Mouse (Mus musculus) layer of hippocampus, postnatal 10 days (tissue): ENCODE results near the gene Nova2. TPM values are rescaled to one million over a fixed set of nuclear protein-coding genes. Genes with fewer than 3 reads are reported as not detected.

Experiments
- DNase-seq, 2 experiments: peaks; one replicate each; pipeline ENCODE4 v3.0.0; 2021; ENCODE audit warnings: low spot score in 2 of 2
- total RNA-seq, 2 experiments: library from RNA; stranded (reverse); gene quantifications; 2 replicates each; pipeline ENCODE4 v1.2.3; 2021

The Nova2 gene
- total RNA-seq, 2 experiments from 2014 or later = 106 to 112 TPM

DNA sequence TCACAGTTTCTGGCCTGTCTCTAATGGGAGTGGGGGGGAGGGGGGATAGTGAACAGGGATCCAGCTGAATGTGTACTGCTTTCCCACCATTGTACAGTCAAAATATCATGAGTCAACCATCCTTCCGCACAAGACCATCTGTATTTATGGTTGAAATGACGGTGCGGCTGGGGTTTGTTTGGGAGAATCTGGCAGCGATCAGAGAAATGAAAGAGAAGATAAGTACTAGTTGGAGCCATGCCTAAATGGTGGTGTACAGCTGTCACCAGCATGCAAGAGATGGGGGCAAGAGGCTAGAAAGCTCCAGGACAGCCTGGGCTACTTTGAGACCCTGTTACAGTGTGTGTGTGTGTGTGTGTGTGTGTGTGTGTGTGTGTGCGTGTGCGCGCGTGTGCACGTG, 52.7 kb downstream of the Nova2 start:
- no peak for DNase-seq

DNA sequence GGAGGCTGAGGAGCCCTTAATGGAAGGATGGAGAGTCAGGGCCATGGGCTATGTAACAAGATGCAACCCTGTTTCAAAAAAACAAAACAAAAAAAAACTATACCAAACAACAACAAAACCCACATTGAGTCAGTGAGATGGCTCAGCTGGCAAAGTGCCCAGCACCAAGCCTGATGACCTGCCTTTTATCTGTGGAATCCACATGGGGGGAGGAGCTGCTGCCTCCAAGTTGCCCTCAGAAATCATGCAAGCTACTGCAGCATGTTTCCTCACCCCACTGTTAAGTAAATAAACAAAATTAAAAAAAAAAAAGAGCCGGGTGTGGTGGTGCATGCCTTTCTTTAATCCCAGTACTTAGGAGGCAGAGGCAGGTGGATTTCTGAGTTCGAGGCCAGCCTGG, 60.8 kb downstream of the Nova2 start:
- DNase-seq = no peak

DNA sequence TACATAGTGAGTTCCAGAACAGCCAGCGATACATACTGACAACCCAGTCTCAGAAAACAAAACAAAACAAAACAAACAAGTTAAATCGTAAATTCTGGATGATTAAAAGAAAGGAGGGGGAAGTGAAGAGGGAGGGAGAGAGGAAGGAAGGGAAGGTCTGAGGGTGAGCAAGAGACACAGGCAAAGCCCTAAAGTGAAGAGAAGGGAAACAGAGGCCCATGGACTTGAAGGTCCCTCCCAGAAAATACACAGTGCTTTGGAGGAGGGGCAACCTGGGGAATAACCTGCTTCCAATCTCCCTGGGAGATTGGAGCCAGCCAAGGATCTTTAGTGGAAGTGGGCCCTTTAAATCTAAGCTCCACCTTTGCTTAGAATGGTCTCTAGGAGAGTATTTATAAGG, 61.4 kb downstream of the Nova2 start, which contains the start of gene Nanos2:
Gene Nanos2 (plus strand): TSS at position 301 of the 400 bp plus-strand sequence.
- no peak for DNase-seq

DNA sequence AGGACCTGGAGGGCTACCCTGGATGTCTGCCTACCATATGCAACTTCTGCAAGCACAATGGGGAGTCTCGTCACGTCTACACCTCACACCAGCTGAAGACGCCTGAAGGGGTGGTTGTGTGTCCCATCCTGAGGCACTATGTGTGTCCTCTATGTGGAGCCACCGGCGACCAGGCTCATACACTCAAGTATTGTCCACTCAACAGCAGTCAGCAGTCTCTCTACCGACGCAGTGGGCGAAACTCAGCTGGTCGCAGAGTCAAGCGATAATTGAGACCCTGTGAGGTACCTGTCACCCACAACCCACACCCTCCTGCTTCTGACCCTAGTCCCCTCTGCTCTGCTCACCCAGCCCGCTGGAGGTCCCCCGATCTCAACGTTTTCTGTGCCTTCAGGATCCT, 62.1 kb downstream of the Nova2 start:
- no peak for DNase-seq

DNA sequence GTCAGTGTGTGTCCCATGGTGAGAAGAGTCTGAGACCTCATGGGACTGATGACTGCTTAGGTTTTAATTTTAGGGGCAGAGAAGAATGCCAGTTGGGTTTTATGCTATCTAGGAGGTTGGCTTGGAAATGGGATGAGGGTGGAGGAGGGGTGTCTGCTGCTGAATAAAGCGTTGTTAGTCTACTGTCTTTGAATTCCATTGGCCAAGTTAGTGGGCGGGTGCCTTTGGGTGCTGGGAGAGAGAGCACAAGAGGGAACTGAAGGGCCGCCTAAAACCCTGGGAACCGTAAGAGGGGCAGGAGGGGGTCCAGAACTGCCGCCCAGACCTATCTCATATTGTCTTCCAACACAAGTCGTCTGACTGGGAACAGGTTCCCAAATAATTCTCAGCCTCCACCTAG, 63.1 kb downstream of the Nova2 start:
- no peak for DNase-seq

DNA sequence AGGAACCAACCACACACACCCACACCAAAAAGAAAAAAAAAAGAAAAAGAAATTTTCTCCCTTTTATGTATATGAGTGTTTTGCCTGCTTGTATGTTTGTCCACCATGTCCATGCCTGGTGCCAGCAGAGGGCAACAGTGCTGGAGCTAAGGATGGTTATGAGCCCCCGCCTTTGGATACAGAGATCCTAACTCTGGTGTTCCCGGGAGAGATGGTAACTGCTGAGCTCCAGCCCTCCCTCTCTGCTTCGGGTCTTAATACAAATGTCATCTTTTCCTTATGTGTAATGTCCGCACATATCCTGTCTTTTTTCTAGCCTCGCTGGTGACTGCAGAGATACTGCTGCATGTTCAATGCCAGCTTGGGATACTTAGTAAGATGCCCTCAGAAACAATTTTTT, 64.3 kb downstream of the Nova2 start:
- DNase-seq = peak in 1 of 2 experiments; percentile 57

DNA sequence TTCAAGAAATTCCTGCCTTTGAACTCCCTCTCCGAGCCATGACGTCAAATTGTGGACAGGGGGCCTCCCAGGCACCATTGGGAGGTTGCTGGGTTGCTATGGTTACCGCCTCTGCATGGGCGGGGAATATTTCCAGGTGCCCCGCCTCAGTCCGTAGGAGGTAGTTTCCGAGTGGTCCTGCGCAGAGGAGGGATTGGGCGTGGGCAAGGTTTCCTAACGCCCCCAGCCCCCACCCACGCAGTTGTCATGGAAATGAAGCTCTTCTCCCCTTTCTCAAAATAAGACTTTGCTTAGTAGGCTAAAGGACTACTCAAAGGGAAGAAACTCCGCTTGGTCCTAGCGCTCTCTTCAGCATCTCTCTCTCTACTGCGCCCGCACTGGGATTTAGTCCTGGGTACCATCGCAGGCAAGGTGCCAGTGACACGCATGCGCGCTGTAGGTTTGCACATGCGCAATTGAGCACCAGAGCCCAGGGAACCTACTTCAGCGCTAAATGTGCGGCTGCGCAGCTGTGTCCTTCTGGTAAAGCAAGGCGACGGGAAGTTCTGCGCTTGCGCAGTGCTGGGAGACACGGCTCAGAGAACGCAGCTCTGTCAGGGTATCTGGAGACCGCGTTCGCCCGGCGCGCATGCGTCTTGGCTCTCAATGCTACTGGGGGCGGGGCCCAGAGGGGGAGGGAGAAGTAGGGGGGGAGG, 65.1 kb downstream of the Nova2 start, which contains the start of gene Mypop:
Gene Mypop (plus strand): TSS at position 645 of the 695 bp plus-strand sequence.
- peak; percentile 99 to 100 for DNase-seq

DNA sequence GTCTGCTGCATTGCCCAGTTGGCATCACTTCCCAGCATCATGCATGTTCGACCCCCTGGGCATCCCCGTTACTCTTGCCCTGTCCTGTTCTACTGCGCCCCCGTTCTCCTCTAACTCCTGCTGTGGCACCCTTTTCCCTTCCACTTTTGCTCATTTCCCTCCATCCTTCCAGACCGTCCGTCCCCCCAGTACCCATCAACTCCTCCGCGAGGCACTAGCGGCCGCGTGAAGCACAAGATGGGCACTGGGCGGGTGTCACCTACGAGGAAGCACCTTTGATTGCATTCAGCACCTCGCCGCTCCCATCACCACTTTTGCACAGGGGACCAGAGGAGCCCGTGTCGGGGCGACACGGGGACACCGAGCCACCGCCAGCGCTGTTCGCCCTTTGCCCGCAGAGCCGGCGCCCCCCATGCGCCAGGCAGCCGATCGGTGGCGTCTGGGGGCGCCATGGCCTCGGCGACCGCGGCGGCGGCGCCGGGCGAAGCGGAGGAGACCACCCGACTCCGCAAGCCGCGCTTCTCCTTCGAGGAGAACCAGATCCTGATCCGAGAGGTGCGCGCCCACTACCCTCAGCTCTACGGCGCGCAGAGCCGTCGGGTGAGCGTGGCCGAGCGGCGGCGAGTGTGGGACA, 66.1 kb downstream of the Nova2 start:
- peak in 1 of 2 experiments; percentile 58 for DNase-seq

DNA sequence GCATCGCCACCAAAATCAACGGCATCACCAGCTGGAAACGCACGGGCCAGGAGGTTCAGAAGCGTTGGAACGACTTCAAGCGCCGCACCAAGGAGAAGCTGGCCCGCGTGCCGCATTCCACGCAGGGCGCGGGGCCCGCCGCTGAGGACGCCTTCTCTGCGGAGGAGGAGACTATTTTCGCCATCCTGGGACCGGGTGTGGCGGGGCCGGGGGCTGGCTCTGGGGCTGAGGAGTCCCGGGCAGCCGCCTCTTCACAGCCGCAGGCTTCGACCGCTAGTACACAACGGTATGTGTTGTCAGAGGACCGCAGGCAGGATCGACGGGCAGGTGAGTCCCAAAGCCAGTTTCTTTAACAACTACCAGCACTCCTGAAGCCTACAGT, 66.6 kb downstream of the Nova2 start:
- DNase-seq = peak in 1 of 2 experiments; percentile 59

DNA sequence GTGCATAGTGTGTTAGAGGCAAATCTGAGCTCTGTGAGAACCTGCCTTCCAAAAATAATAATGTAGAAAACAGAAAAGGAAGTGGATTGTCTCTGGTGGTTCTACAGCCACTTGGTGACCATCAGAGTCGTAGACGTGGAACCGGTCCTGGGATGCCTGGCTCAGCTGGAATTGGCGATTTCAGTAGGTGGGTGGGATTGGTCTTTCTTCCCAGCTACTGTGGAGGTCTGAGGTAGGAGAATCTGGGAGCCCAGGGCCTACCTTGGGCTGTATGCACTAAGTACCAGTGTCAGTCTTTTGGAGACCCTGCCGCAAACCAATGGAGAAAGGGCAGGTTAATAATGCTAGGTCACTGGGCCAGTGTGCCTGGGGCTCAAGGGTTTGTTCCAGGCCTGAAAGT, 67.3 kb downstream of the Nova2 start:
- DNase-seq = no peak

DNA sequence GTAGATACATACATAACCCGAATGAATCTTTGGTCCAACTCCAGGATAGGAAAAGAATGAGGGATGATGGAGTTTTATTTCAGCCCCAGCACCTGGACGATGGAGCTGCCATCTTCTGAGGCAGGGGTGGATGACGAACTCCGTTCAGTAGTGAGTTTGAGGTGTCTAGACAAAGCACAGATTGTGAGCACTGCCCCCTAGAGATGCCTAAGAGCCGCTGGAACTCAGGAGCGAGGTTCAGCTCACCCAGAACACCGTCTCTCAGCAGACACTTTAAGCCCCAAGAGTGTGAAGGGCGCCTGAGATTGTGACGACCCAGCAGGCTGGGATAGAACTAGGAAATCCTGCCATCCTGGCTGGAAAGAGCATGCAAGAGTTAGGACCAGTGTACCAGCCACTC, 73.1 kb downstream of the Nova2 start:
- DNase-seq = no peak

DNA sequence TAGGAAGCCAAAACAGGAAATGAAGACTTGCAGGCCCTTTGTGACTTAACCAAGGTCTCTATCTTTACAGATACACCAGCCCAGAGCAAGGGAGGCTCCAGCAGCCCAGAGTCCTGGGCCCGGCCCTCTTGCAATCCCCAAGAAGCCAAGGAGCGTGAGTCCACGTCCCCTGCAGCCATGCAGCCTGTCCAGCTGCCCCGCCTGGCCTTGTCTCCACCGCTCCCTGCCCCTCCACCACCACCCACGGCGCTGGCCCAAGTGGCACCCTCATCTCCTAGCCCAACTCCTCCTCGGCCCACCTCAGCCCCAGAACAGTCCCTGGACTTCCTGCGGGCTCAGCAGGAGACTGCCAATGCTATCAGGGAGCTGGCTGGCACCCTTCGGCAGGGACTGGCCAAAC, 74.7 kb downstream of the Nova2 start:
- no peak for DNase-seq

DNA sequence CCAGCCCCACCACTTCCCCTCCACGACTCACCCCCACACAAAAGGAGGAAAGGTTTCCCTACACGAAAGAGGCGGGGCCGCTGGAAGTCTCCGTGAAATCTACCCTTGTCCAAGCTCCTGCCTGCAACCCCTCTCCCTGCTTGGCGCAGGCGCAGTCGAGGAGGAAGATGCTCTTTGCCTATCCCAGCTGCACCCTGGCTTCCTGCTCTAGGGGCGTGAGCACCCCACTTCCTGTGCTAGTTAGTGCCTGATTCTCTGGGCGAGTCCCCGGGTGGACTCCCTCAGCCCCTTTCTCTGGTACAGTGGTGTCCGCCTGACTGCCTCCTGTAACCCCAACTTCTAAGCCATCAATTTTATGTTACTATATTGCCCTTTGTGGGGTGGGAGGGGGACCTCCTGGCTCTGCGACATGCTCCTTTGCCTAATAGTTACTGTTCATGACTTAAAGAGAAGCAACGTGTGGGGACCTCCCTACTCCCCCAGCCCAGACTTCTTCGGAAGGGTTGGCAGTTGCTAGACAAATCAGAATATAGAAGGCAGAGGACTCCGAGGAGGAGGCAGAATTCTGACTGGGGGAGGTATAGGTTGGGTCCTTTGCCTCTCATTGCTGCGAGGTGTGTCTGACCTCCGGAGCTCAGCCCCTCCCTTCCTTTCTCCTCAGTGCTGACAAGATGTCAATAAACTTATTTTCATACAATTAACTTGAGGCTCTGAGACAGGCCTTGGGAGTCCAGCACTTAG, 75.5 kb downstream of the Nova2 start:
- peak in 1 of 2 experiments; percentile 56 for DNase-seq

DNA sequence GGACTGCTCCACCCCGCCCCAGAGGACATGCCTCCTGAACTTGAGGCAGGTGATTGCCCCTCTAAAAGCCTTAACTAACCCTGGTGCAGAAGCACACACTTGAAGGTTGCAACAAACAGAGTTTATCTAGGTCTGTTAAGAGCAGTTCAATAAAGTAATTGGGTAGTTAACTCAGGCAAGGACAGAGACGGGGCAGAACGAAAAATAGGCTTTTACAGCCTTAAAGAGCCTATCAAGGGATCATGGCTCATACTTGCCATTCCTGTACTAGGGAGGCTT, 76.1 kb downstream of the Nova2 start:
- DNase-seq = no peak

DNA sequence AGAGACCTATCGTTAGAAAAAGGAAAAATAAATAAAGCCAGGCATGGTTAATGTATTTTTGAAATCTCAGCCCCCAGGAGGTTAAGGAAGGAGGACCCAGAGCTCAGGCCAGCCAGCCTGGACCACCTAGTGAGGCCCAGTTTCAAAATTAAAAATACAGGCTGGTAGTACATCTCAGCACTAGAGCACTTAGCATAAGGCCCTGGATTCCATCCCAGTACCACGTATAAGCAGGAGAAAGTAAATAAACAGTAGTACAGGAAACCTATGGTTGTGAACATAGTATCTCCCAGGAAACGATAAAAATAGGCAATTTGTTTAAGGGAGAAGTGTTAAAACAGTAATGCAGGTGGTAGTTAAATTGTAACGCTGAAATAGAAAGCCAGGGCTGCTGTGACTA, 76.4 kb downstream of the Nova2 start:
- DNase-seq = no peak

DNA sequence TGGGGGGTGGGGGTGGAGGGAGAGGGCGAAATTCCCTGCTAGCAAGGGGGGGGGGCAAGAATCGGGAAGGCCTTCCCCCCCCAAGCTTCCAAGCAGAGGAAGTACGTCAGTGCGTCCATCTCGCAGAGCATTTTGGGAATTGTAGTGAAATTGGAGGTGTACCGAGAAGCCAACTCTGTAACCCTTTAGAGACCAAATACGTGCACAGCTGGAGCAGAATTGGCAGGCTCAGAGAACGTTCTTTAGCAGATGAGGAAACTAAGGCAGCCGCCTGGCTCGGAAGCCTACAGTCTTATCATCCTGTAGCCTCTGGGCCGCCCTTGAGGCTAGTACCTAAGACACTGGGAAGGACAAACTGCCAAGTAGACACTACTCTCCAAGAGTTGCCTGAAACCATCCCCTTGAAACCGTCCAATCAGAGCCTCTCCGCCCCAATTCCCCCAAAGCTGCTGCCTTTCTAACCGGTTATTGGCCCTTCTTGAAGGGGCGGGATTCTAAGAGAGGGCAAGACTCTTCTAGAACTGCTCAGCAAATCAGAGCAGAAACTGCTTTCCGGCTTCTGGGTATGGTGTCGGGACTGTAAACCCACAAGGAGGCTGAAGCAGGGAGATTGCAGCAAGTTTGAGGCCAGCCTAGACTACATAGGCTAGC, 77.3 kb downstream of the Nova2 start:
- peak; percentile 65 to 72 for DNase-seq

DNA sequence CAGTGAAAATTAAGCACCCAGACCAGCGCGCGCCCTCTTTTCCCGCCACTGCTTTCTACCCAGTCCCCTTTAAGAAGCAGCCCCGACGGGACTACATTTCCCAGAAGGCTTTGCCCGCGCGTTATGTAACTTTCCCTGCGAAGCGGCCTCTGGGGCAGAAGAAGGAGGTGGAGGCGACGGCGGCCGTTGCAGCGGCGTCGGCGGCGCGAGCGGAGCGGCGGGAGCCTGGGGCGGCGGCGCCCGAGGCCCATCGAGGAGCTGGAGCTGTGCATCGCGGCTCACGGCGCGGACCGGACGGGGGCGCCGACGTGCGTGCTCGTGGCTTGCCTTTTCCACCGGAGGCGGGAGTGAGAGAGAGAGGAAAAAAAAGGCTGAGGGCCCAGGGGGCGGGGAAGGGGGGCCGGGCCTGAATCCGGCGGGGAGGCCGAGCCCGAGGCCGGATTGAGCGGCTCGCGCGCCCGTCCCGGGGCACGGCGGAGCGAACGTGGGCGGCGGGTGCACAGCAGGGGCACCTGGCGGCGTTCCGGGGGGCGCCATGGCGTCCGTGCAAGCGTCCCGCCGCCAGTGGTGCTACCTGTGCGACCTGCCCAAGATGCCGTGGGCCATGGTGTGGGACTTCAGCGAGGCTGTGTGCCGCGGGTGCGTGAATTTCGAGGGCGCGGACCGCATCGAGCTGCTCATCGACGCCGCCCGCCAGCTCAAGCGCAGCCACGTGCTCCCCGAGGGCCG, 78.4 kb downstream of the Nova2 start, which contains the start of gene Irf2bp1:
Gene Irf2bp1 (plus strand): TSS at position 143 of the 729 bp plus-strand sequence.
- peak; percentile 94 for DNase-seq

DNA sequence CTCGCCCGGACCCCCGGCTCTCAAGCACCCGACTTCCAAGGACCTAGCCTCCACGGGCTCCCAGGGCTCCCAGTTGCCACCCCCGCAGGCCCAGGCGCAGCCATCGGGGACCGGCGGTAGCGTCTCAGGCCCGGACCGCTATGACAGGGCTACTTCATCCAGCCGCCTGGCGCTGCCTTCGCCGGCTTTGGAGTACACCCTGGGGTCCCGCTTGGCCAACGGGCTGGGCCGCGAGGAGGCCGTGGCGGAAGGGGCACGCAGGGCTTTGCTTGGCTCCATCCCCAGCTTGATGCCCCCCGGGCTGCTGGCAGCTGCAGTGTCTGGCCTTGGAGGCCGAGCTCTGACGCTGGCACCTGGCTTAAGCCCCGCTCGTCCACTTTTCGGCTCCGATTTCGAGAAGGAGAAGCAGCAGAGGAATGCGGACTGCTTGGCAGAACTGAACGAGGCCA, 79.0 kb downstream of the Nova2 start:
- DNase-seq = peak; percentile 48 to 61

DNA sequence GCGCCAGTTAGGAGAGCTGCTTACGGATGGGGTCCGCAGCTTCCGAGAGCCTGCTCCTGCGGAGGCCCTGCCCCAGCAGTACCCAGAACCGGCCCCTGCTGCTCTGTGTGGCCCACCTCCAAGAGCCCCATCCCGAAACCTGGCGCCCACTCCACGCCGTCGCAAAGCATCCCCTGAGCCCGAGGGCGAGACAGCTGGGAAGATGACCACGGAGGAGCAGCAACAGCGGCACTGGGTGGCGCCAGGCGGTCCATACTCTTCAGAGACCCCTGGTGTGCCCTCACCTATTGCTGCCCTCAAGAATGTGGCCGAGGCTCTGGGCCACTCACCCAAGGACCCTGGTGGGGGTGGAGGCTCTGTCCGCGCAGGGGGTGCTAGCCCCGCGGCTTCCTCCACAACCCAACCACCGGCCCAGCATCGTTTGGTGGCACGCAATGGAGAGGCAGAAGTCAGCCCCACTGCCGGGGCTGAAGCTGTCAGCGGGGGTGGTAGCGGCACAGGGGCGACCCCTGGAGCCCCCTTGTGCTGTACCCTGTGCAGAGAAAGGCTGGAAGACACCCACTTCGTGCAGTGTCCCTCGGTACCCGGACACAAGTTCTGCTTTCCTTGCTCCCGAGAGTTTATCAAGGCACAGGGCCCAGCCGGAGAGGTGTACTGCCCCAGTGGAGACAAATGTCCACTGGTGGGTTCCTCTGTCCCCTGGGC, 79.9 kb downstream of the Nova2 start:
- no peak for DNase-seq

DNA sequence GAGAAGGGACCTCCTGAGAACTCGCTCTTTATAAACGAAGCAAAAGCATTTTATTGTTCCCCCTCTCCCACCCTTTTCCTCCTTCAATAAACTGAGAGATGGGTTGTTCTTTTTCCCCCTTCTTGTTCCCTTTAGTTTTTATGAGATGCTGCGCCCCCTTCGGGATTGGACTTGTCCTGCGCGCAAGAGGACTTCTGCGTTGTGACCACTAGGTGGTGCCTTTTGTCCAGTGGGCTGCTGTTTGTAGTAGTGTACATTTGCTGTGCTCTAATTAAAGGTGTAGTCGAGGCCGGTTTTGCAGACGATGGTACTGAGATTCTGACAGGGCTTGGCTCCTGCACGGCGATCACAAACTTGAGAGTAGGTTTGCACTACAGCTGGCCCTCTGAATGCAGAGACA, 80.8 kb downstream of the Nova2 start:
- peak; percentile 90 to 91 for DNase-seq
